Mouse (Mus musculus): ENCODE data around the gene Nt5dc3. TPM values are rescaled to one million over a fixed set of nuclear protein-coding genes. Genes with fewer than 3 reads are reported as not detected.

Gene Nt5dc3
- polyA plus RNA-seq (2012) = 0.01 and 0.02 TPM in 2 replicates

GRCm38 (mm10) chr10:86778398-86779116, at the start of gene Nt5dc3:
TSS of gene Nt5dc3 (plus strand) at chr10:86779005.
- H3K27me3 ChIP-seq (ENCODE audit: control insufficient read depth) = peaks cover 11% of the 10 kb centered on the region
- peaks cover 27% of the 10 kb centered on the region for H3K4me1 ChIP-seq (ENCODE audit: control insufficient read depth)
- TF ChIP-seq TAL1 (IDR thresholded peaks at IDR 0.05; ENCODE audit: low read length) = no peak
- no peak for TF ChIP-seq GATA1 (IDR thresholded peaks at IDR 0.05; ENCODE audit: low read length)
- H3K4me3 ChIP-seq (replicated peaks) = peak within 1 kb of the TSS; percentile 74
- H3K9me3 ChIP-seq (ENCODE audit: control insufficient read depth, low read length) = no peaks in the 10 kb centered on the region
- no peaks in the 10 kb centered on the region for H3K36me3 ChIP-seq (ENCODE audit: control insufficient read depth)

- Histone ChIP-seq H3K4me3 (replicated peaks) (peak overlapping the region; percentile 36), H3K9me3 (ENCODE audit: control insufficient read depth, low read length) (no peaks in the 10 kb centered on the region), H3K27me3 (ENCODE audit: control insufficient read depth) (peaks cover 2% of the 10 kb centered on the region; the same call in 1 of the 2 replicates), H3K4me1 (ENCODE audit: control insufficient read depth) (peaks cover 16% of the 10 kb centered on the region), H3K36me3 (ENCODE audit: control insufficient read depth) (no peaks in the 10 kb centered on the region)
- TF ChIP-seq TAL1 (IDR thresholded peaks at IDR 0.05; ENCODE audit: low read length) = no peak
- TF ChIP-seq GATA1 (IDR thresholded peaks at IDR 0.05; ENCODE audit: low read length) = no peak
Measured at GRCm38 (mm10) chr10:86730823-86731499, 47.8 kb upstream of the Nt5dc3 start.

DNA sequence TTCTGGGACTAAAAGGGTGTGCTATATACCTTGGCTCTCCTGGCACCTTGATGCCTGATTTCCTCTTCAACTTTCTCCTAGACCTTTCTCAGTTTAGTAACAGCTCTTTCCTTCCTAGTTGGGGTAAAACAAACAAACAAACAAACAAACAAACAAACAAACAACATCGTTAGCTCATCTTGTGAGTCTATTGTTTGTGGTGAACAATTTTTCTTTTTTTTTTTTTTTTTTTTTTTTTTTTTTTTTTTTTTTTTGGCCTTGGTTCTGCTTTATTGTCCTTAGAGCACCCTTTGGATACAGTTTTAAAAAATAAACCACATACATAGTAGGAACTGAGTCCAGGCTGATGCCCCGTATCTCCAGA, 47.3 kb upstream of the Nt5dc3 start:
- H3K36me3 ChIP-seq (ENCODE audit: control insufficient read depth) = no peaks in the 10 kb centered on the region
- no peak overlapping the region for H3K4me3 ChIP-seq (replicated peaks)
- H3K27me3 ChIP-seq (ENCODE audit: control insufficient read depth) = peaks cover 2% of the 10 kb centered on the region; the same call in 1 of the 2 replicates
- TF ChIP-seq GATA1 (IDR thresholded peaks at IDR 0.05; ENCODE audit: low read length) = no peak
- no peak for TF ChIP-seq TAL1 (IDR thresholded peaks at IDR 0.05; ENCODE audit: low read length)
- peaks cover 16% of the 10 kb centered on the region for H3K4me1 ChIP-seq (ENCODE audit: control insufficient read depth)
- H3K9me3 ChIP-seq (ENCODE audit: control insufficient read depth, low read length) = no peaks in the 10 kb centered on the region

GRCm38 (mm10) chr10:86735036-86735435, 43.8 kb upstream of the Nt5dc3 start:
- H3K27me3 ChIP-seq (ENCODE audit: control insufficient read depth) = 0 out of 2 replicates have a peak, but pooled peaks cover 2% of the 10 kb centered on the region
- TF ChIP-seq GATA1 (IDR thresholded peaks at IDR 0.05; ENCODE audit: low read length) = no peak
- no peak for TF ChIP-seq TAL1 (IDR thresholded peaks at IDR 0.05; ENCODE audit: low read length)
- H3K36me3 ChIP-seq (ENCODE audit: control insufficient read depth) = no peaks in the 10 kb centered on the region
- H3K9me3 ChIP-seq (ENCODE audit: control insufficient read depth, low read length) = no peaks in the 10 kb centered on the region
- no peak overlapping the region for H3K4me3 ChIP-seq (replicated peaks)
- peaks cover 5% of the 10 kb centered on the region for H3K4me1 ChIP-seq (ENCODE audit: control insufficient read depth)

DNA sequence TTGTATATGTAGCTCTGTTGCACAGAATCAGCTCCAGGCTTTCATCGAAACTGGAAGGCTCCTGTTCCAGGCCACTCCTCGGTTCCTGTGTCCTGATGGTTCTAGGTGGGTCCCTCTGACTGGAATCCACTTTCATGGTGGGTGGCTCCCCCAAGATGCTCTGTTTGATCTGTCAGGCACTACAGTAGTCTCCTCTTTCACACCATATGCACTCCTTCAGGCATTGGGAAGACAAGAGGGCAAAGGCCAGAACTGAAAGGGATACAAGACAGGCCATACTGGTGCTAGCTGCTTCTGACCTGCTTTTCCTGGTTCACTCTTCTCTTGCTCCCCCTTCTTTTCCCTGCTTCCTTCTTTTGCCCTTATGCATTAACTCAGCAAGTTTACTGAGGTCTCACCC, 35.9 kb upstream of the Nt5dc3 start:
- no peak overlapping the region for H3K4me3 ChIP-seq (replicated peaks)

GRCm38 (mm10) chr10:86744306-86744705, 34.5 kb upstream of the Nt5dc3 start:
- no peak overlapping the region for H3K4me3 ChIP-seq (replicated peaks)
- no peaks in the 10 kb centered on the region for H3K4me1 ChIP-seq (ENCODE audit: control insufficient read depth)
- no peak for TF ChIP-seq TAL1 (IDR thresholded peaks at IDR 0.05; ENCODE audit: low read length)
- no peak for TF ChIP-seq GATA1 (IDR thresholded peaks at IDR 0.05; ENCODE audit: low read length)
- no peaks in the 10 kb centered on the region for H3K9me3 ChIP-seq (ENCODE audit: control insufficient read depth, low read length)
- H3K27me3 ChIP-seq (ENCODE audit: control insufficient read depth) = no peaks in the 10 kb centered on the region
- no peaks in the 10 kb centered on the region for H3K36me3 ChIP-seq (ENCODE audit: control insufficient read depth)

More for the DNA sequence above, 35.9 kb upstream of the Nt5dc3 start:
- Histone ChIP-seq H3K27me3 (ENCODE audit: control insufficient read depth) (no peaks in the 10 kb centered on the region), H3K4me1 (ENCODE audit: control insufficient read depth) (no peaks in the 10 kb centered on the region), H3K9me3 (ENCODE audit: control insufficient read depth, low read length) (no peaks in the 10 kb centered on the region), H3K36me3 (ENCODE audit: control insufficient read depth) (no peaks in the 10 kb centered on the region)
- TF ChIP-seq GATA1 (IDR thresholded peaks at IDR 0.05; ENCODE audit: low read length) = no peak
- TF ChIP-seq TAL1 (IDR thresholded peaks at IDR 0.05; ENCODE audit: low read length) = no peak

GRCm38 (mm10) chr10:86755816-86756502, 22.8 kb upstream of the Nt5dc3 start:
- H3K4me3 ChIP-seq (replicated peaks) = no peak overlapping the region
- no peaks in the 10 kb centered on the region for H3K27me3 ChIP-seq (ENCODE audit: control insufficient read depth)
- no peaks in the 10 kb centered on the region for H3K36me3 ChIP-seq (ENCODE audit: control insufficient read depth)
- TF ChIP-seq GATA1 (IDR thresholded peaks at IDR 0.05; ENCODE audit: low read length) (no peak), TAL1 (IDR thresholded peaks at IDR 0.05; ENCODE audit: low read length) (no peak)
- no peaks in the 10 kb centered on the region for H3K9me3 ChIP-seq (ENCODE audit: control insufficient read depth, low read length)
- H3K4me1 ChIP-seq (ENCODE audit: control insufficient read depth) = no peaks in the 10 kb centered on the region

- Histone ChIP-seq H3K36me3 (ENCODE audit: control insufficient read depth) (no peaks in the 10 kb centered on the region), H3K9me3 (ENCODE audit: control insufficient read depth, low read length) (peaks cover under 1% of the 10 kb centered on the region; the same call in 1 of the 2 replicates), H3K27me3 (ENCODE audit: control insufficient read depth) (no peaks in the 10 kb centered on the region), H3K4me3 (replicated peaks) (no peak overlapping the region), H3K4me1 (ENCODE audit: control insufficient read depth) (no peaks in the 10 kb centered on the region)
- TF ChIP-seq GATA1 (IDR thresholded peaks at IDR 0.05; ENCODE audit: low read length) = no peak
- no peak for TF ChIP-seq TAL1 (IDR thresholded peaks at IDR 0.05; ENCODE audit: low read length)
Measured at GRCm38 (mm10) chr10:86757724-86758123, 21.1 kb upstream of the Nt5dc3 start.

- Histone ChIP-seq H3K4me3 (replicated peaks) (no peak overlapping the region), H3K36me3 (ENCODE audit: control insufficient read depth) (no peaks in the 10 kb centered on the region), H3K9me3 (ENCODE audit: control insufficient read depth, low read length) (peaks cover 5% of the 10 kb centered on the region; the same call in 1 of the 2 replicates), H3K27me3 (ENCODE audit: control insufficient read depth) (no peaks in the 10 kb centered on the region), H3K4me1 (ENCODE audit: control insufficient read depth) (no peaks in the 10 kb centered on the region)
- TF ChIP-seq GATA1 (IDR thresholded peaks at IDR 0.05; ENCODE audit: low read length) = no peak
- TF ChIP-seq TAL1 (IDR thresholded peaks at IDR 0.05; ENCODE audit: low read length) = no peak
Measured at GRCm38 (mm10) chr10:86758211-86758610, 20.6 kb upstream of the Nt5dc3 start.

Measured in erythroblast, embryonic 14.5 days (primary cell).